Mouse (Mus musculus): ENCODE results near the gene Trim40. TPM values are rescaled to one million over a fixed set of nuclear protein-coding genes. Genes with fewer than 3 reads are reported as not detected.

The Trim40 gene
- total RNA-seq (2014; fragmentation: Nextera tagmentation) (not detected in 2 replicates), total RNA-seq (2017) (not detected in 2 replicates)

DNA sequence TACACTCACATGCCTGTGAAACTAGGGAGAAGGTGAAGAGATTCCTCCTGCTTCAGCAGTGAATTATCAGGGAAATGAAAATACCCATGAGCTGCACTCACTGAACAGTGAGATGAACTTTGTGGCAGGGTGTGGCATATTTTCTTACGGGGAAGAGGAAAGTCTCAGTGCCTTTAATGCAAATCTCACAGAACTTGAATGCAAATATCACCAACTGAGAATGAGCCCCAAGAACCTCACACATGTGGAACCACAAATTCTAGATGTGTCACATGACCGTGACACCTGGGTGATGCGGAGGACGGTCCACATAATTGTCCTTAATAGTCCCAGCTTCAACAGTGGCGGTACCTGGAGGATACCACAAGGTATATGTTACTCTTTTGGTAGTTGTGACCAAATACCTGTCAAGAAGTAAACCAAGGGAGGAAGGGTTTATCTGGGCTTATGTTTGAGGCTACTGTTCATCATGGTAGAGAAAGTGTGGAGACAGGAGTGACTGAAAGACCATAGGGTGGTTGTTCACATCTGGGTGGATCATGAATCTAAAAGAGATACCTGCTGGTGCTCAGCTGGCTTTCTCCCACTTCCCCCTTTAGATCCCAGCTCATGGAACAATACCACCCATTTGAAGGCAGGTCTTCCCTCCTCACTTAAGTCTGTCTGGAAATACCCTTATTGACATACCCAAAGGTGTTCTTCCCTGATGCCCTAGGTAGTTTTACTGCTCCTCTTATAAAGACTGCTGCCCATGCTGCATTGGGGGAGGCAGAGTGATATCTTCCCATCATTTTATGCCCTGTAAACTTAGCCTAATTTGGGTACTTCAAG lies at the start of gene Trim40:
Gene Trim40, minus strand, starts transcription at position 51 of the 831 bp plus-strand sequence.
- ATAC-seq (replicated peaks; ENCODE audit: poor library complexity, severe bottlenecking), result no peak

DNA sequence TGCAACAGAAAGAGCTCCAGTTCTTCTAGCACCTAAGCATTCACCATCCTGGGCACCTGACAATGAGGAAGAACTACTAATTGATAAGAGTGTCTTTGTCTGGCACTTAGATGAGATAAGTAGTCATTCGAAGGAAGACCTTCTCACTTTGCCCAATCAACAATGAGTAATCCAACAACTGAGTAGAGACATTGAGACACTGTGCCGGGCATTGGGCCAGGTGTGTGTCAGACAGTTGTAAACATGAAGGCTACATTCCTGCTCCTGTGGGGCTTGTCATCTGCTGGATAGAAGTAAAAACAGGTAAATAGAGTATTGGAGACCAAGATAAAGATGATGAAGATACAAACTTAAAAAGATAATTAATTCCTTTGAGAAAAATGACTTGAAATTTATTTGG lies 48.1 kb upstream of the Trim40 start:
- ATAC-seq (replicated peaks; ENCODE audit: poor library complexity, severe bottlenecking), result no peak

DNA sequence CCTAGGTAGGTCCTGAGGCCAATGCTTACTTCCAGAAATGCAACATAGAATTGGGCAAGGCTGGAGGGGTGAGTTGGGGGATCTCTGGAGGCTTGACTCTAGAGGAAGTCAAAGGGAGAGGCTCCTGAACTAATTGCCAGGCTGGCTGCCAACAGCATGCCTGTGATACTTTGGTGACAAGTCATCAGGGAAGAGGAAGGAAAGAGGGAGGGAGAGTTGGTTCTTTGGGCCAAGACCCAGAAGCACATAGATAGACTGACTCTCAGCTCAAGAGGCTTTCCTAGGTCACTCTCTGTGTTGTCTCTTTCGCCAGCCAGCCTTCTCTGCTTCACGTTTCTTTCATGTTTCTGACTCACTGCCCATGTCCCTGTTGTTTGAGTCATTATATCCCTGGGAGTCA lies 41.9 kb upstream of the Trim40 start:
- ATAC-seq (replicated peaks; ENCODE audit: poor library complexity, severe bottlenecking), result no peak

DNA sequence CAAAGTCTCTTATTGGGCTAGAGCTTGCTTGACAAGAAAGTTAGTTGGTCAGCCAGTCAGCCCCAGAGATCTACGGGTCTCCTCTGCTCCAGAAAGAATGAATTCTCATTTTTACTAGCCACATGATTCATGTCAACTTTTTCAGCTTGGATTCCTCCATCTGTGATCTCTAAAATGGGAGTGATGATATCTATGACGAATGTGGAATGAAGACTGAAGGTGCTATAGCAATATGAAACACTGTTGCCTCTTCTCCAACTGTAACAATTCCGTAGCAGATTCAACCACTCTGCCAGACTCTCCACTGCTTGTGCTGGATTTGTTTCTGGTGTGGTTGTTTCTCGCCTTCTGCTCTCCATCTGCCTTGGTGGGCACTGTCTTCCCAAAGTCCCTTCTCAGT lies 41.2 kb upstream of the Trim40 start:
- ATAC-seq (replicated peaks; ENCODE audit: poor library complexity, severe bottlenecking), result no peak

DNA sequence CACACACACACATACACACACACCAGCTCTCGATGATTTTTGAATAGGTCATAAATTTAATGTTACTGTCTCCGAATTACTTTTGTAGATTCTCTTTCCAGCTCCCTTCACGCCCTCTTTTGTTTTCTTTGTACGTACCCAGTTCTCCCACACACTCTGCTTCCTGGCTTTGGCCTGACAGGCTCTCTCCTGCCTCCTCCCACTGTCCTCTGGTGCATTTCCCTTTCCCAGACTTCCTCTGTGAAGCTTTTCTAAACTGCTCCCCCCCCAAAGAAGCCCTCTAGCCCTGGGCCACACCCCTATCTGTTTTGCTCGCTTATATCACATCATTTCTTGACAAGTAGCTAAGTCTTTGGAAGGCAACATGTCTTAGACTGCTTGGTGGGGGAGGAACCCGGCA lies 40.3 kb upstream of the Trim40 start:
- ATAC-seq (replicated peaks; ENCODE audit: poor library complexity, severe bottlenecking), result no peak

DNA sequence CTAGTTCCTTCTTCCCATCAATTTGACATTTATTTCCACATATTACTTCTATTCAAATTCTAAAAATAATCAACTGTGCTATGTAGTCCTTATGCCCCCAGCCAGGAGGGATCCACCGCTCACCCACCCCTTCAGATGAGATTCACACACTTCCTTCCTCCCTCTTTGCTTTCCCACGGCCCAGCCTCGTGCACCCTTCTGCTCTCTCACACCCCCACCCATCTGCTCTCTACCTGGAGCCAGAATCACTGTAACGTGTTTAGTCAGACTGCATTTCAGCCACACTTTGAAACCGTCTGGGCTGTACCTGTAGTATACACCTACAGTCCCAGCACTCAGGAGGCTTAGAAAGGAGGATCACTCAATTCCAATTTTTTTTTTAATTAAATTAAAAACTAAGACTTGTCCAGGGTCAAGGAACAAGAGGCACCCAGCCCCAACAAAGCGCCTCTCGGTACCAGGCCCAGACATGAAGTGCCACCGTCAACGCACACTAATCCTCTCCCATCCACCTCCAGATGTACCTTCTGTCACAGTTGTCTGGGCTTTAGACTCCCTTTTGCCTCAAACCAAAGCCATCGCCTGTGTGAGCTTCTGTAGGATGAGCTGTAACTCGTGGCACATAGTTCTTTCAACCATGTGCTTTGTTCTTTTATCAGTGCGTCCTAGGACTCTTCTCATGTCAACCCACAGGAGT lies 39.5 kb upstream of the Trim40 start:
- ATAC-seq (replicated peaks; ENCODE audit: poor library complexity, severe bottlenecking), result no peak

DNA sequence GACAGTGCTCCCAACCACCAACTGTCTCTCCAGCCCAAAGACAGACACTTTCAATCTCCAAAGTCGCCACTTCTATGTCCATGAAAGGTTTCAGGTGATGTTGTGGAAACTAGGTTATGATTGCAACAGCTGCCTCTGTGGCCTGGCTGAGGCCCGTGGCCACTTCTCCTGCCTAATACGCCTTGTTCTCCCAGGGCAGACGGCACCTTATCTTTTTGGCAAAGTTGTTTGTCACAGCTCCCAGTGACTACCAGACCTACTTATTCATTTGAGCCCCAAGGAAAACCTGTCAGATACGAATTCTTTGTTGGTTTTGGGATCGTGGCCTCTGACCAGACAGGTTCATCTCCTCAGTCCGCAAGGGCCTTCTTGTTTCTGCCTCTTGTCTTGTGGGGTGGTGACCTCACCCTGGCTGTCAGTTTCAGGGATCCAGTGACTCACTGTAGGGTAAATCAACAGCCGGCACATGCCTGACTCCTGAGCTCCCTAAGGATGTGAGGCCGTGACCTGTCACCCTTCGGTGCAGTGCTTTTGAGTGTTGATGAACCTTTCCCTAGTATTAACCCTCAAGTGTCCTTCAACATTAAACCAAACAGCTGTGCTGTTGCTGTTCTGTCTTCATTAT lies 37.7 kb upstream of the Trim40 start:
- no peak for ATAC-seq (replicated peaks; ENCODE audit: poor library complexity, severe bottlenecking)

DNA sequence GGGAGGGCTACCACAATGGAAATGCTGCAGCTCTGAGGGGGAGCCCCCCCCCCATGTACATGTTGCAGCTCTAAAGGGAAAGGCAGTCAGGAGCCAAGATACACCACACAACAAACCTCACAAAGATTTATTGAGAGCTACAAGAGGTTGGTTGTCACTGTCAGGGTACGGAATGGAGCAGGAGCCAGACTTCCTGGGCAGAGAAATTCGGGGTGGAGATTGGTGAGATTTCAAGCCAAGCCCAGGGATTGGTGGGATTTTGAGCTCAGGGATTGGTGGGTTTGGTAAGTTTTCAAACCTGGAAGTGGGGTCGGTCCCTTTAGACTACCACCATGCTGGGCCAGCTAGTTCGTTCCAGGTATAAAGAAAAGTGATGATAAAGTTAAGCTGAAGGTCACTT lies 33.6 kb upstream of the Trim40 start:
- ATAC-seq (replicated peaks; ENCODE audit: poor library complexity, severe bottlenecking), result no peak

DNA sequence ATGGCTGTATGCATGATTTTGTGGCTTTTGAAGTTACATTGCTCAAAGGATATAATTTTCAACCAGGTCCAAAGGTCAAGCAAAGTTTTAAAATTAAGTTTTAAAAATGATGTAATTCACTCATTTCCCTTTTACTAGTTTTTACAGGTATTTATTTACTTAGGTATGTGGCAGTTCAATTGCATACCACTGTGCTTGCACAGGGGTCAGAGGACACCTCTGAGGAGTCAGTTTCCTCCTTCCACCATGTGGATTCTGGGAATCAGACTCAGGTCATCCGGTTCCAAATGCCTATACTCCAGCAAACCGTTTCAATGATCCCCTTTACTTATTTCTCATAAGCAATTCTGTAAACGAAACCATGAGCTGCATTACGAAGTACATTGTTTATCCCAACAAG lies 32.8 kb upstream of the Trim40 start:
- ATAC-seq (replicated peaks; ENCODE audit: poor library complexity, severe bottlenecking), result no peak

DNA sequence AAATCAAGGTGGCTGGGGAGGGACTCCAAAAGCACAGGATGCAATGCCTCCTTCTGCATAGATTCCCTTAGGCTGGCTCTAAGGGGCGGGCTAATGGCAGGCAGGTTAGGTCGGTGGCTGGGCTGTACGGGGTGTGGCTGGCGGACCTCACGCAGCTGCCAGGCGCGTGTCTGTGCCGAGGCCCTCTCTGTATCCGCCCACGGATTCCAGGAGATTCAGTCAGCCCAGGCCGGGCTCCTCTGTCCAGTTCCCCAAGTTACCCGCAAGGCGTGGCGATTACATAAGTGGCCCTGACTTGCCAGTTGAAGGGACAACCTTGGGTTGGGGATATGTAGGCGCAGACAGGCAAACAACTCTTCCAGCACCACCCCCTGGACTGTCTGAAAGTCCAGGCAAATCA lies 30.3 kb upstream of the Trim40 start:
- ATAC-seq (replicated peaks; ENCODE audit: poor library complexity, severe bottlenecking), result no peak

DNA sequence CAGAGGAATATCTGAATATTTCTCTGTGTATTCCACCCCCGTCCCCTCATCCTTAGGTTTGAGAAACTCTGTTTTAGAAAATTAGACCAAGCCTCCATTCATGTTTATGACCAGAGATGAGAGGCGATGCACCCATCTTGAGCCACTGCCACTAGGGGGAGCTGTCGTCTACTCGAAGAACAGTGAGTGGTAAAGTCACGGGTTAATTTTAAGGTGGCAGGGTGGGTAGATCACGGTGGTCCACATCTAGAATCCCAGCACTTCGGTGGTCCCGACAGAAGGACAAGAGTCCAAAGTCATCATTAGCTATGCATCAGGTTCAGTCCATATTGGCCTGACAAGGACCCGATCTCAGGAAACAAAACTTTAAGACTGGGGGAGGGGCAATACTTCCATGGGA lies 25.2 kb upstream of the Trim40 start:
- ATAC-seq (replicated peaks; ENCODE audit: poor library complexity, severe bottlenecking), result peak; percentile 62; the same call in 1 of the 2 replicates

DNA sequence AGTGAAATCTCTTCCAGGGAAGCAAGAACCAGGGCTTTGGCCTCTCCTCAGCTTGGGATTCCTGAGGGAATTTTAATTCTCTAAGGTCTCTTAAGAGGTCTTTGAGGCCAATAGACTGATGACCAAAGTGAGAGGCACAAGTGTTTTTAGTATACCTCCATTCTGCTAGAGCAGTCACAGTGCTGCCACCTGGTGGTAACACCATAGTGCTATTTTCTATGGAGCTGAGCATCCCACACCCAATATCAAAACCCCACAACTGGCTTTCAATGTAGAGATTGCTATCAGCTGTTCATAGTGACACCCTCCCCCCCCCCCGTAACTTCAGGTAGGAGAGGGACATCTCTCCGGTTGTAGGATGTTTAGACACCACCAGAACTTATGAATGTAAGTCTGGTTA lies 24.2 kb upstream of the Trim40 start:
- peak; percentile 77 for ATAC-seq (replicated peaks; ENCODE audit: poor library complexity, severe bottlenecking)

DNA sequence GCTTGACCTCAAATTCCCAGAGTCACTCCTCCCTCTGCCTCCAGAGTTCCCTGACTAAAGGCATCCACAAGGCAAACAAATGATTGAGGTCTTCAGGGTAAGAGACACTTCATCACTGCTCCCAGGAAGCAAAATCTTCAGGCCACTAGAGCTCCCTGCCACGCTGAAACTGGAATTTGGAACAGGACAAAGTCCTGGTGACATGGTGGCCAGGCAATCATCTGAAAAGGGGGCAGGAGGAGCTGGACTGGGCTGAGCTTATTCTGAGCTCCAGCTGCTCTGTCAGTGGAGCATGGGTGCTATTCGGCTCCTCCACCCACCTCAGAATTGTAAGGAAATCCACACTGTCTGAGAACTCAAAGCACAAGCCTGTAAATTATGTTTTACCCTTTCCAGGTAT lies 22.1 kb upstream of the Trim40 start:
- ATAC-seq (replicated peaks; ENCODE audit: poor library complexity, severe bottlenecking), result no peak

DNA sequence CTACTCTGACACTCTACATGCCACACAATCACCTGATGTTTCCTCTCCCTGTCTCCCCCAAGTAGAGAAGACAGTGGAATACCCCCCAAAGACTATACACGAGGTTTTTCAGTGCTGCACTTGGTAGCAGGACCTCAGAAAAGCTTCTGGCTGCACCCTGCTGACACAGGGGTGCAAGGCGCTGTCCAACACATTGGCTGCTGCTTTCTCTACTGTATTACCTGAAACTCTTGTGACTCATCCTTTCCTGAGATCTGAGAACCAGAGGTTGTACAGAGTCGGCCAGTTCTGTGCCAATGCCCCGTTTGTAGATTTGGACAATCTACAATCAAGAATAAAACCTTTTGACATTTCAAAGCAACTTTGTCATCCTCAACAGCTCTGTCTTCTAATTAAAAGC lies 19.9 kb upstream of the Trim40 start:
- ATAC-seq (replicated peaks; ENCODE audit: poor library complexity, severe bottlenecking), result no peak

DNA sequence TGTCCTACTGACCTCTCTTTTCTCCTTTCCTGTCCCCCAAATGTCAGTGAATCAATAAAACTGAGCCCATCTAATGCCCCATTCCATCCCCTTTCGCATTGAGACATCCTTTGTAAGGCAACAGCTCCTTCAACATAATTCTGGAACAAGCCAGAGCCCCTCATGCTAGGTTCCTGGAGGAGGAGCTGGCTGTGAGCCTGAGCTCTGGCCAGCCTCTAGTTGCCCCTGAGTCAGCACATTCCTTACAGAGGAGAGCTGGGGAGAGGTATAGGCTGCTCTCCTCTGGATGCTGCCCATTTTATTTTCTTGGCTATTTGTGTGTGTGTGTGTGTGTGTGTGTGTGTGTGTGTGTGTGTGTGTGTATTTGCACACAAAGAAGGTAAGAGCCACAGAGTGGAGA lies 18.3 kb upstream of the Trim40 start:
- no peak for ATAC-seq (replicated peaks; ENCODE audit: poor library complexity, severe bottlenecking)

DNA sequence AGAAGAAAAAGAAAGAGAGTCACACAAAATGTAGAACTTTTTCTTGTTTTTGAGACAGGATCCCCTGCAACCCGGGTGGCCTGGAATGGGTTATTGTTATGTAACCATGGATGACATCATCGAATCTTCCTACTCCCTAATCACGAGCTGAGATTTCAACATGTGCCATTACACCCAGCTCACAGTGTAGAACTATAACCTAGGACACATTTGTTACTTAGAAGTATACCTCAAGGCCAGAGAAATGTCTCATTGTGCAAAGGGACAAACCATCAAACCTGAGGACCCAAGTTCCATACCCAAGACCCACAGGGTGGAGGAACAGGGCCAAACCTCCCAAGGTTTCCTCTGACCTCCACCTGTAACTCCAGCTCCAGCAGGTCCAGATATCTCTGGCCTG lies 13.7 kb upstream of the Trim40 start:
- ATAC-seq (replicated peaks; ENCODE audit: poor library complexity, severe bottlenecking), result peak; percentile 46; the same call in 1 of the 2 replicates

DNA sequence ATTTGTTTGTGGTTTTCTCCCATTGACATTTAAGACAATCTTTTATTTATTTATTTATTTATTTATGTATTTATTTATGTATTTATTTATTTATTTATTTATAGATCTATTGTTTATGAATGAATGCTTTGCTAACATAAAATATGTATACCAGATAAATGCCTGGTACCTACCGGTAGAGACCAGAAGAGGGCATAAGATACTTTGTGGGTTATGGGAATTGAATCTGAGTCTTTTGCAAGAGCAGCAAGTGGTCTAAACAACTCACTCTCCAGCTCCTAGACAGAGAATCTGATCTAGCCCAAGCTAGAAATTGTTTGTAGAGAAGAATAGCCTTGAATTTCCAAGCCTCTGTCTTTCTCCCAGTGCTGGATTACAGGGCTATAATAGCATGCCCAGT lies 10.8 kb upstream of the Trim40 start:
- no peak; the same call in 1 of the 2 replicates for ATAC-seq (replicated peaks; ENCODE audit: poor library complexity, severe bottlenecking)

DNA sequence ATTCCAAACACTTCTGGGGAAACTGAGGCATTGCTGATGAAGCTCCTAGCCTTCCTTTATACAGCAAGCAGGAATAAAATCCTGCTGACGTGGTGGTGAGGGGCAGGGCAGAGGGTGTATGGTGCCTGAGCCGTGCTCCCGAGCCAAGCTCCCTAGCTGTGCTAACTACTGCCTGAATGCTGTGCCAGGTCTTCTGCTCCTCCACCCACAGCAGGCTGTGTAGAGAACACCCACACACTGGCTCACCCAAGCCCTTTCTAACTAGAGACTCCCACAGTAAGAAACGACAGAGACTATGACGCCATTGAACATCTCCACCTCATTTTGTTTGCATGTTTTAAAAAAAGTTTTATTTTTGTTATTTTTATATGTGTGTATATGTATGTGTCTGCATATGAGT lies 10.1 kb upstream of the Trim40 start:
- no peak for ATAC-seq (replicated peaks; ENCODE audit: poor library complexity, severe bottlenecking)

DNA sequence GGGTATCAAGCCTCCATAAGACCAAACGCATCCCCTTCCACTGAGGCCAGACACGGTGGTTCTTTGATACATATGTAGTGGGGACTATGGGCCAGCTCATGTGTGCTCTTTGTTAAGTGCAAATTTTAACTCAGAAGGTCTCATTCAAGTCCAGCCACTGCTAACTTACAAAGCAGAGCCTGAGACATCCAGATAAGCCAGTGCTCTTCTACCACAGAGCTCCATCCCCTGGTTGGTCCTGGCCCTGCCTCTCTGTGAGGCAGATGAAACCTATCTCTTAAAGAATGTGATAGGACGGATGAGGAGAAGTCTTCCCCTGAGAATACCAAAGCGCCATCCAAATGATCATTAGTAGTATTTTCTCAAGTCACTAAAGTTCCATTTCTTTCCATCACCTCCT lies 9.5 kb upstream of the Trim40 start:
- ATAC-seq (replicated peaks; ENCODE audit: poor library complexity, severe bottlenecking), result no peak

DNA sequence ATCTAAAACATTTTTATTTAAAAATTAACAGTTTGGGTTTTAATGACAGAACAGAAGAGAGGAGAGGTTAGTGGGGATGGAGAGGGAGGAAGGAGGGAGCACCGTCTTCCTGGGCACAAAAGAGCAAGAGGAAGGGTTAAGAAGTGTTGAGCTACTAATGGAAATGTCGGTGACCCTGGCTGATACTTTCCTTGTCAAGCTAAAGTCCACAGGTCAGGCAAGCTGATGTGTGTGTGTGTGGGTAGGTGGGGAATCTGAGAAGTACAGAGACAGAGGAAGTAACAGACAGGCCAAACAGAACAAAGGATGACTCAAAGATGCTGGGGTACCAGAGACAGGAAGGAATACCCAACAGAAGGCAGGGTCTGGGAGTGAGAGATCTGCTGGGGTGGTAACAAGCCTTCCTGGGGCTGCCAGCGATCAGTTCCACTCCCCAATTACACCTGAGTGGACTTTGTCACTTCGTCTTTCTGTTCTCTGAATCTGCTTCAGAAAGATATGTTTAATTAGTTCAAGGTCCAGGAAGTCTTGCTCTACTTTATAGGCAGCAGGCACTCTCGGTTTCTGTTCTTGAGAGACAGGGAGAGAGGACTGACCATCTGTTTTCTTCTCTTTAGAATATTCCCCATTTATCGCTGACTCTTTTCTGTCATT lies 7.8 kb upstream of the Trim40 start, which contains the start of gene Trim31:
Gene Trim31, plus strand, starts transcription at position 567 of the 654 bp plus-strand sequence.
- ATAC-seq (replicated peaks; ENCODE audit: poor library complexity, severe bottlenecking), result no peak

DNA sequence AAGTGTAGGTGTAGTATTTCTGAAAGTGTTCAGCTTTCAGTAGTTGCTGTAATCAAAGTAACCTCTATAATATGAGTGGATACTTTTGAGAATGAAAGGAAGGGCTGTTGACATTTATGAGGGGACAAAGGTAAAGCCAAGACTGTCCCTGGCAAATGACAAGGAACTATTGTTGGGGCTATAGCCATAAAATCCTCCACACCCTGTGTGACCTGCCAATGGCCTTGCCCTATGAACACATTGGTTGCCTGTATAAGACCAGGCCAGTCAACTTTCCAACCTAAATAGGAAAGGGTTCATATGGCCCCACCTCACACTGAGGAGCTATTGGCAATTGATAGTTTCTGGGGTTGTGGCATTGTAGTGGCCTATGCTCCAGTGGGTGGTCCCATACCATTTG lies 7.1 kb upstream of the Trim40 start:
- no peak for ATAC-seq (replicated peaks; ENCODE audit: poor library complexity, severe bottlenecking)
